Mouse (Mus musculus) right cerebral cortex, adult 2 months (tissue): Measurements from ENCODE around the gene Zfp280c.

Experiments
- DNase-seq, 2 experiments: peaks; one replicate each; pipeline ENCODE4 v3.0.0; 2021 to 2022; ENCODE audit warnings: low spot score in 2 of 2

Gene Zfp280c

GRCm38 (mm10) chrX:48493763-48494162 lies 100.5 kb downstream of the Zfp280c start:
- no peak for DNase-seq
